Comparison of ENCODE assay signal across 8 mouse cellular contexts in the genomic region with DNA sequence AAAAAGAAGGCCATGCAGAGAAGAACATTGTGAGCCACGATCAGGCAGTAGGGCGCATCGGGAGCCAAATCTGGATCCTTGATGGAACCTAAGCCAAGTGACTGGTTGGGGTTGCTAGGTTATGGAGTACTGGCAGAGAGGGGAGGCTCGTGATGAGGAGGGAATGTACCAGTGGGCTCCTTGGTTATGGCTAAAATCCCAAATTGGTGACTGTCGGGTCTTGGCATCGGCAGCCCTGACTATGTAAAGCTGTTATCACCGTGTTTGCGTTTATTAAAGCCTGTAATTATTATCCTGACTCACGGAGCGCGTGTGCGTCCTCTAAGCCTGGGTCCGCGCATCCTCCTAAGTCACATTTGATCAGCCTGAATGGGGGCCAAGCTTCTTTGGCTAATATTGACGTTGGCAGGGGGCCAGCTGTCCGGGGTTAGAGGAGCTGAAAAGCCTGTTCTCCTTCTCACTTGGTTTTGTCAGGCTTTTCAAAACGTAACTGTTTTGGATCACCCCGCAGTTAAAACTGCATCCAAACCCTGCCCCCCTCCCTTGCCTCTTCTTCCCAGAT.
DNase-seq lines count a peak whose midpoint lies in the region; ATAC-seq and TF ChIP-seq lines count a peak whose summit lies in the region.

No protein-coding gene starts in this region.

- H3K4me3 ChIP-seq in embryonic facial prominence, embryonic 14.5 days (ENCODE audit: low read depth, low read length), result no peak overlapping the region
- H3K4me3 ChIP-seq in heart, embryonic 11.5 days (ENCODE audit: low read depth, low read length), result no peak overlapping the region
- no peak overlapping the region for H3K4me3 ChIP-seq in limb, embryonic 14.5 days (replicated peaks; ENCODE audit: low read length)
- H3K4me3 ChIP-seq in neural tube, embryonic 14.5 days (ENCODE audit: low read depth, low read length), result no peak overlapping the region
- H3K4me3 ChIP-seq in thymus, adult 2 months (ENCODE audit: control insufficient read depth, insufficient read depth, low read length), result no peak overlapping the region

- peaks cover 25% of the 10 kb centered on the region for H3K4me1 ChIP-seq in embryonic facial prominence, embryonic 14.5 days (ENCODE audit: control insufficient read depth, insufficient read depth, low read length)
- 0 out of 2 replicates have a peak, but pooled peaks cover 3% of the 10 kb centered on the region for H3K4me1 ChIP-seq in heart, embryonic 11.5 days (ENCODE audit: control insufficient read depth, insufficient read depth, low read length)
- peaks cover 14% of the 10 kb centered on the region for H3K4me1 ChIP-seq in limb, embryonic 14.5 days (ENCODE audit: control insufficient read depth, insufficient read depth, low read length)
- 0 out of 2 replicates have a peak, but pooled peaks cover 3% of the 10 kb centered on the region for H3K4me1 ChIP-seq in neural tube, embryonic 14.5 days (ENCODE audit: control insufficient read depth, insufficient read depth, low read length)
- H3K4me1 ChIP-seq in thymus, adult 2 months (replicated peaks; ENCODE audit: control insufficient read depth, insufficient read depth, low read length), result no peaks in the 10 kb centered on the region

- peak; percentile 74 for DNase-seq in brain, adult 2 months (ENCODE audit: low read depth, low spot score)
- DNase-seq in embryonic facial prominence, embryonic 14.5 days (ENCODE audit: low spot score), result peak; percentile 95
- DNase-seq in kidney, adult 9 months, result peak; percentile 57
- DNase-seq in limb, embryonic 14.5 days (ENCODE audit: low spot score), result peak; percentile 77
- peak; percentile 73 to 83 for DNase-seq in urinary bladder, postnatal 4 days (ENCODE audit: low spot score in 2 of 2)
- no peak for DNase-seq in thymus, adult 2 months

- no peaks in the 10 kb centered on the region for H3K27me3 ChIP-seq in embryonic facial prominence, embryonic 14.5 days (replicated peaks; ENCODE audit: control insufficient read depth, insufficient read depth, low read length)
- H3K27me3 ChIP-seq in heart, embryonic 11.5 days (ENCODE audit: control insufficient read depth, insufficient read depth, low read length), result no peaks in the 10 kb centered on the region
- H3K27me3 ChIP-seq in limb, embryonic 14.5 days (ENCODE audit: control insufficient read depth, insufficient read depth, low read length), result no peaks in the 10 kb centered on the region
- no peaks in the 10 kb centered on the region for H3K27me3 ChIP-seq in neural tube, embryonic 14.5 days (ENCODE audit: control insufficient read depth, insufficient read depth, low read length)
- no peaks in the 10 kb centered on the region for H3K27me3 ChIP-seq in thymus, adult 2 months (ENCODE audit: control insufficient read depth, insufficient read depth, low read length)

- no peaks in the 10 kb centered on the region for H3K36me3 ChIP-seq in embryonic facial prominence, embryonic 14.5 days (ENCODE audit: control insufficient read depth, insufficient read depth, low read length)
- no peaks in the 10 kb centered on the region for H3K36me3 ChIP-seq in heart, embryonic 11.5 days (ENCODE audit: control insufficient read depth, insufficient read depth, low read length)
- no peaks in the 10 kb centered on the region for H3K36me3 ChIP-seq in limb, embryonic 14.5 days (ENCODE audit: control insufficient read depth, insufficient read depth, low read length)
- H3K36me3 ChIP-seq in neural tube, embryonic 14.5 days (ENCODE audit: control insufficient read depth, insufficient read depth, low read length), result no peaks in the 10 kb centered on the region
- H3K36me3 ChIP-seq in thymus, adult 2 months (ENCODE audit: control insufficient read depth, insufficient read depth, low read length), result no peaks in the 10 kb centered on the region

- no peak overlapping the region for H3K9ac ChIP-seq in embryonic facial prominence, embryonic 14.5 days (ENCODE audit: low read depth, low read length)
- H3K9ac ChIP-seq in heart, embryonic 11.5 days (ENCODE audit: low read depth, low read length), result no peak overlapping the region
- no peak overlapping the region for H3K9ac ChIP-seq in limb, embryonic 14.5 days (ENCODE audit: low read depth, low read length, severe bottlenecking)
- no peak overlapping the region for H3K9ac ChIP-seq in neural tube, embryonic 14.5 days (replicated peaks; ENCODE audit: low read depth, low read length)

- peak; percentile 83 for ATAC-seq in embryonic facial prominence, embryonic 14.5 days (ENCODE audit: low read depth)
- peak; percentile 26; the same call in 1 of the 2 replicates for ATAC-seq in heart, embryonic 11.5 days (replicated peaks; ENCODE audit: insufficient number of reproducible peaks, low FRiP score, low TSS enrichment)
- peak; percentile 63 for ATAC-seq in limb, embryonic 14.5 days (ENCODE audit: low FRiP score, low read depth)
- ATAC-seq in neural tube, embryonic 14.5 days (ENCODE audit: low read depth), result peak; percentile 75

- TF ChIP-seq CTCF in thymus, adult 2 months (IDR thresholded peaks at IDR 0.05; ENCODE audit: borderline replicate concordance, control insufficient read depth, extremely low read depth, insufficient read depth, low read length, poor library complexity), result no peak

- H3K27ac ChIP-seq in embryonic facial prominence, embryonic 14.5 days (replicated peaks; ENCODE audit: low read depth, low read length), result no peak overlapping the region; the same call in 1 of the 2 replicates
- no peak overlapping the region for H3K27ac ChIP-seq in heart, embryonic 11.5 days (ENCODE audit: low read depth, low read length)
- H3K27ac ChIP-seq in limb, embryonic 14.5 days (replicated peaks; ENCODE audit: low read depth, low read length), result no peak overlapping the region; the same call in 1 of the 2 replicates
- H3K27ac ChIP-seq in neural tube, embryonic 14.5 days (ENCODE audit: low read depth, low read length), result no peak overlapping the region
- H3K27ac ChIP-seq in thymus, adult 2 months (ENCODE audit: control insufficient read depth, insufficient read depth, low read length), result no peak overlapping the region

- no peaks in the 10 kb centered on the region for H3K9me3 ChIP-seq in embryonic facial prominence, embryonic 14.5 days (ENCODE audit: control insufficient read depth, low read length)
- H3K9me3 ChIP-seq in heart, embryonic 11.5 days (replicated peaks; ENCODE audit: control insufficient read depth, low read length), result no peaks in the 10 kb centered on the region
- H3K9me3 ChIP-seq in limb, embryonic 14.5 days (ENCODE audit: control insufficient read depth, low read length), result no peaks in the 10 kb centered on the region
- H3K9me3 ChIP-seq in neural tube, embryonic 14.5 days (ENCODE audit: control insufficient read depth, low read length), result no peaks in the 10 kb centered on the region

- WGBS in embryonic facial prominence, embryonic 14.5 days, result 22% methylated on average over 18 of the region's 18 CpGs
- WGBS in heart, embryonic 11.5 days (ENCODE audit: insufficient replicate concordance), result 54% methylated on average over 18 of the region's 18 CpGs
- 31% methylated on average over 18 of the region's 18 CpGs for WGBS in limb, embryonic 14.5 days
- 22% methylated on average over 18 of the region's 18 CpGs for WGBS in neural tube, embryonic 14.5 days
- 84% methylated on average over 18 of the region's 18 CpGs for WGBS in thymus, adult 2 months

- TF ChIP-seq POLR2A in limb, embryonic 14.5 days (IDR thresholded peaks at IDR 0.05; ENCODE audit: borderline replicate concordance, extremely low read depth, insufficient read depth, insufficient read length), result no peak
- TF ChIP-seq POLR2A in thymus, adult 2 months (IDR thresholded peaks at IDR 0.05; ENCODE audit: control insufficient read depth, extremely low read depth, insufficient read depth, low read length, poor library complexity), result no peak

- H3K4me2 ChIP-seq in embryonic facial prominence, embryonic 14.5 days (ENCODE audit: low read depth, low read length), result peak overlapping the region; percentile 36; the same call in 1 of the 2 replicates
- 0 out of 2 replicates have a peak overlapping the region, but pooled peaks have one; percentile 1 for H3K4me2 ChIP-seq in heart, embryonic 11.5 days
- peak overlapping the region; percentile 11; the same call in 1 of the 2 replicates for H3K4me2 ChIP-seq in limb, embryonic 14.5 days (replicated peaks; ENCODE audit: low read depth, low read length, severe bottlenecking)
- H3K4me2 ChIP-seq in neural tube, embryonic 14.5 days (ENCODE audit: low read depth, low read length), result peak overlapping the region; percentile 35

Comparison
In these comparisons a context has a peak if more than half of its experiments do, and no peak if none do; other contexts are left out.
1. ATAC-seq: peak in every context shown above with its lines; median percentile 83 in embryonic facial prominence, embryonic 14.5 days; 75 in neural tube, embryonic 14.5 days; 63 in limb, embryonic 14.5 days; 26 in heart, embryonic 11.5 days.